Mouse (Mus musculus) heart, adult 2 months (tissue): ENCODE measurements around the gene Tmem129.

Source experiments
- CTCF ChIP-seq: fragments of 200-600 bp; IDR thresholded peaks from 2 replicates; pipeline ENCODE4 v1.8.1; 2022; ENCODE audit warnings: antibody characterized with exemption, mild to moderate bottlenecking, moderate library complexity
- EP300 ChIP-seq: fragments of 200-500 bp; IDR thresholded peaks from 2 replicates; pipeline ENCODE4 v1.6.1; 2011; ENCODE audit warnings: low read depth, low read length, control low read depth; ENCODE audit not compliant: insufficient read depth

DNA sequence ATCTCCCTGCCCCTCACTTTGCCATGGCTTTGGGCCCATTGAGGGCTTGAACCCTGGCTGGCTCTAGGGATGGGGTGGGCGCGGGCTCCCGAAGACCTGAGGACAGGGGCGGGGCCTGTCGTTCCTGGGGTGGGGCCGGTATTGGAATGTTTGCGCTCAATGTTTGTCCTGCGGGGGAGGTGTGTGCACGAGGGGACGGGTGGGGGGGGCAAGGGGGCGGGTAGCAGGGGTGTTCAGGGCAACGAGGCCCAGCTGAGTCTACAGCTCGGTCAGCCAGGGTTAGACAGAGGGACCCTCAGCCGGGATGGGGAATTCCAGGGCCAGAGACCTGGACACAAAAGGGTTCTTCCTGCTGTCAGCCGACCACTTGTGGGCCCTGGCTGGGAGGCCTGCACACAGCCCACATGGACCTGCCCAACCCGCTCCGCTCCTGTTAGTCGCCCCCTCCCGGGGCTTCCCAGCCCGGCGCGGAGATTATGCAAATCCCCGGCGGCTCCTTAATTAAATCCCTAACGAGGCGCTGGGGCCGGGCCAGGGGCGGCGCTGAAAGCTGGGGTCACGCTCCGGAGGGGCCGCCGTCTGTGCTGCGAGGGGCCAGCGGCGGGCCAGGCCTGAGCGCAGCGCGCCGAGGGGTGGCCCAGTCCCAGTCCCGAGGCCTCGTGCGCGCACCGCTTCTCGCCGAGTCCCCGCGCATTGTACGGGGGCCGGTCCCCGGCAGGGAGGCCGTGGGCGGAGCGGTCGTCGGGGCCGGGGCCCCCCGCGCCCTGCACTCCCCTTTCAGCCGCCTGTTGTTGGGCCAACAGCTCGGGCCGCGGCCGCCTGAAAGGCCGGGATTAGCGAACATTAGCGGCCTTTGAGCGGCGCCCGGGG is 36.9 kb upstream of the Tmem129 start:
- TF ChIP-seq CTCF (0 out of 2 replicates have a peak, but pooled peaks have one; percentile 1), EP300 (no peak)
